Mouse (Mus musculus) heart, adult 2 months (tissue): ENCODE measurements at regions not wholly inside any gene's neighbourhood (a gene's known extent, or its start where the extent isn't known, plus 50 kb on each side); places are given as distances from the start of the nearest gene placed in this dataset.

ENCODE experiments used
- DNase-seq, 2 experiments: peaks; one replicate each; pipeline ENCODE4 v3.0.0; 2021
- H3K27ac ChIP-seq: fragments of 200-600 bp; 2 replicates; pipeline ENCODE4 v1.8.1; 2022
- H3K27me3 ChIP-seq: fragments of 200-500 bp; 2 replicates; pipeline ENCODE4 v1.6.1; 2012; ENCODE audit warnings: mild to moderate bottlenecking, low read length, inconsistent platforms, mixed read lengths; ENCODE audit not compliant: control insufficient read depth, insufficient read depth
- H3K36me3 ChIP-seq: fragments of 200-500 bp; 2 replicates; pipeline ENCODE4 v1.6.1; 2012; ENCODE audit warnings: low read length, inconsistent platforms; ENCODE audit not compliant: control insufficient read depth, insufficient read depth
- H3K4me1 ChIP-seq: fragments of 200-500 bp; 2 replicates; pipeline ENCODE4 v1.6.1; 2011; ENCODE audit warnings: low read length; ENCODE audit not compliant: control insufficient read depth, insufficient read depth
- H3K4me3 ChIP-seq: fragments of 200-600 bp; 2 replicates; pipeline ENCODE4 v1.8.1; 2022
- H3K79me2 ChIP-seq: fragments of 200-500 bp; replicated peaks from 2 replicates; pipeline ENCODE4 v1.6.1; 2012; ENCODE audit warnings: mild to moderate bottlenecking, inconsistent platforms, low read length, moderate library complexity, mixed read lengths; ENCODE audit not compliant: control insufficient read depth, insufficient read depth
- H3K9ac ChIP-seq: fragments of 200-500 bp; 2 replicates; pipeline ENCODE4 v1.6.1; 2012; ENCODE audit warnings: low read depth, mild to moderate bottlenecking, control low read depth, inconsistent platforms, low read length, mixed read lengths
- CTCF ChIP-seq: fragments of 200-600 bp; IDR thresholded peaks from 2 replicates; pipeline ENCODE4 v1.8.1; 2022; ENCODE audit warnings: antibody characterized with exemption, mild to moderate bottlenecking, moderate library complexity
- EP300 ChIP-seq: fragments of 200-500 bp; IDR thresholded peaks from 2 replicates; pipeline ENCODE4 v1.6.1; 2011; ENCODE audit warnings: low read depth, low read length, control low read depth; ENCODE audit not compliant: insufficient read depth
- POLR2A ChIP-seq: fragments of 200-500 bp; IDR thresholded peaks from 2 replicates; pipeline ENCODE4 v1.6.1; 2011; ENCODE audit warnings: mild to moderate bottlenecking, low read depth, low read length, control low read depth; ENCODE audit not compliant: insufficient read depth
- whole genome bisulfite sequencing: fragments of 180-500 bp; shearing (Covaris S2); methylation state at CpG from one replicate; pipeline ENCODE4 v1.1.7; 2018; 5-methylcytosine and 5-hydroxymethylcytosine counted together
- intact Hi-C: fragments of 180-260 bp; cut with DNase I; formaldehyde crosslinking; loops from one replicate; pipeline ENCODE4 v1.15.1; 2025

- Histone ChIP-seq H3K27me3 (no peaks in the 10 kb centered on the region), H3K9ac (no peak overlapping the region), H3K79me2 (no peaks in the 10 kb centered on the region), H3K27ac (peak overlapping the region; percentile 26; the same call in 1 of the 2 replicates), H3K36me3 (no peaks in the 10 kb centered on the region), H3K4me1 (peaks cover 7% of the 10 kb centered on the region), H3K4me3 (no peak overlapping the region)
- intact Hi-C loops, result no loop called here
- TF ChIP-seq POLR2A (no peak), EP300 (no peak), CTCF (no peak)
- 57% methylated on average over 5 of the region's 5 CpGs for WGBS
- peak in 1 of 2 experiments; percentile 16 for DNase-seq
These were observed 83.3 kb upstream of the Gm9887 start for GRCm38 (mm10) chr12:69455566-69455965.

- intact Hi-C loops, result no loop called here
- Histone ChIP-seq H3K79me2 (no peaks in the 10 kb centered on the region), H3K36me3 (no peaks in the 10 kb centered on the region), H3K9ac (no peak overlapping the region), H3K4me1 (peaks cover 6% of the 10 kb centered on the region), H3K27ac (no peak overlapping the region), H3K27me3 (no peaks in the 10 kb centered on the region), H3K4me3 (no peak overlapping the region)
- no peak for TF ChIP-seq CTCF
- no peak for TF ChIP-seq POLR2A
- no peak for TF ChIP-seq EP300
- no peak for DNase-seq
- WGBS, result 69% methylated on average over 6 of the region's 6 CpGs
These were observed 81.3 kb upstream of the Gm9887 start for GRCm38 (mm10) chr12:69453544-69453943.

GRCm38 (mm10) chr12:69452986-69453385 is 80.7 kb upstream of the Gm9887 start:
- WGBS, result 94% methylated on average over 10 of the region's 10 CpGs
- H3K79me2 ChIP-seq, result no peaks in the 10 kb centered on the region
- intact Hi-C loops, result no loop called here
- H3K27me3 ChIP-seq, result no peaks in the 10 kb centered on the region
- no peaks in the 10 kb centered on the region for H3K36me3 ChIP-seq
- no peak for DNase-seq
- TF ChIP-seq EP300, result no peak
- no peak for TF ChIP-seq CTCF
- no peak for TF ChIP-seq POLR2A
- no peak overlapping the region for H3K4me3 ChIP-seq
- peaks cover 9% of the 10 kb centered on the region for H3K4me1 ChIP-seq
- no peak overlapping the region for H3K9ac ChIP-seq
- no peak overlapping the region for H3K27ac ChIP-seq

- TF ChIP-seq EP300 (no peak), POLR2A (no peak), CTCF (no peak)
- H3K79me2 ChIP-seq, result no peaks in the 10 kb centered on the region
- 24% methylated on average over 6 of the region's 6 CpGs for WGBS
- no peaks in the 10 kb centered on the region for H3K27me3 ChIP-seq
- DNase-seq, result peak; percentile 36 to 62
- H3K4me1 ChIP-seq, result peaks cover 13% of the 10 kb centered on the region
- H3K9ac ChIP-seq, result no peak overlapping the region
- H3K4me3 ChIP-seq, result no peak overlapping the region
- intact Hi-C loops, result no loop called here
- no peaks in the 10 kb centered on the region for H3K36me3 ChIP-seq
- peak overlapping the region; percentile 79 for H3K27ac ChIP-seq
These were observed 78.9 kb upstream of the Gm9887 start for GRCm38 (mm10) chr12:69451110-69451509.

GRCm38 (mm10) chr12:69447962-69448767 is 75.9 kb upstream of the Gm9887 start:
- 0 out of 2 replicates have a peak overlapping the region, but pooled peaks have one; percentile 11 for H3K4me3 ChIP-seq
- H3K9ac ChIP-seq, result 0 out of 2 replicates have a peak overlapping the region, but pooled peaks have one; percentile 9
- H3K27ac ChIP-seq, result peak overlapping the region; percentile 45
- WGBS, result 32% methylated on average over 14 of the region's 14 CpGs
- peak; percentile 57 to 76 for DNase-seq
- H3K79me2 ChIP-seq, result no peaks in the 10 kb centered on the region
- TF ChIP-seq EP300, result no peak
- TF ChIP-seq CTCF, result no peak
- TF ChIP-seq POLR2A, result 0 out of 2 replicates have a peak, but pooled peaks have one; percentile 36
- H3K27me3 ChIP-seq, result no peaks in the 10 kb centered on the region
- intact Hi-C loops, result loop anchor here (5.0 kb wide), 2 partner anchors 49 to 76 kb away; partner anchors contain the start of genes Arf6 and Gm9887
- no peaks in the 10 kb centered on the region for H3K36me3 ChIP-seq
- peaks cover 16% of the 10 kb centered on the region for H3K4me1 ChIP-seq

- H3K36me3 ChIP-seq, result no peaks in the 10 kb centered on the region
- H3K9ac ChIP-seq, result peak overlapping the region; percentile 14
- TF ChIP-seq EP300 (no peak), CTCF (no peak)
- H3K4me1 ChIP-seq, result peaks cover 16% of the 10 kb centered on the region
- intact Hi-C loops, result loop anchor here (5.0 kb wide), 2 partner anchors 50 to 75 kb away; partner anchors contain the start of genes Arf6 and Gm9887
- no peaks in the 10 kb centered on the region for H3K27me3 ChIP-seq
- peak overlapping the region; percentile 27; the same call in 1 of the 2 replicates for H3K4me3 ChIP-seq
- H3K79me2 ChIP-seq, result no peaks in the 10 kb centered on the region
- H3K27ac ChIP-seq, result peak overlapping the region; percentile 81
- 33% methylated on average over 9 of the region's 9 CpGs for WGBS
- no peak for DNase-seq
These were observed 75.1 kb upstream of the Gm9887 start for GRCm38 (mm10) chr12:69447322-69447827.
